Mouse (Mus musculus): ENCODE measurements at regions not wholly inside any gene's neighbourhood (a gene's known extent, or its start where the extent isn't known, plus 50 kb on each side); places are given as distances from the start of the nearest gene placed in this dataset.

DNA sequence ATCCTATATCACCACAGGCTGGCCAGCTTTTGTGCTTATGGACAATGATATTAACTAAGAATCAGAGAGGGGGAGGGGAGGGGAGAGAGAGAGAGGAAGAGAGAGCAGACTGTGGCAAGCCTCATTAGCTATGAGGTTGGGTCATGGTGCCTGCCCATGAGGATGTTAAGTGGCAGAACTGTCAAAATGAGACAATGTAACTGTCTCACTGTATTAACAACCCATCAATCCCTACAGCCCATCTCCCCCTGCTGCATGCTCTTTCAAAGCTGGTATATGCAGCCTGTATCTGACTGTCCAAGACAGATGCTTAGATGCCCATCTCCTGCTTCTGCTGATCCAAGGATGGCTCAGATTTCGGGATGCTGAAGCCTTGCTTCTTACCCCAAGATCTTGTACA is 852.6 kb downstream of the Gm9195 start:
- H3K27me3 ChIP-seq (ENCODE audit: control insufficient read depth, insufficient read depth, low read depth, low read length): no peaks in the 10 kb centered on the region
- H3K4me1 ChIP-seq (ENCODE audit: control insufficient read depth, insufficient read depth, low read length): no peaks in the 10 kb centered on the region
- no peaks in the 10 kb centered on the region for H3K36me3 ChIP-seq (ENCODE audit: control insufficient read depth, insufficient read depth, low read length)
- 83% methylated on average over 1 of the region's 1 CpGs for WGBS
- no peak overlapping the region for H3K4me3 ChIP-seq (ENCODE audit: low read depth, low read length)
- no peaks in the 10 kb centered on the region for H3K9me3 ChIP-seq (replicated peaks; ENCODE audit: control insufficient read depth, low read length, poor library complexity, severe bottlenecking)
- no peak overlapping the region for H3K27ac ChIP-seq (ENCODE audit: low read length)
- H3K9ac ChIP-seq (ENCODE audit: low read depth, low read length): no peak overlapping the region
- no peak overlapping the region for H3K4me2 ChIP-seq (ENCODE audit: low read length)
- no peak for ATAC-seq

DNA sequence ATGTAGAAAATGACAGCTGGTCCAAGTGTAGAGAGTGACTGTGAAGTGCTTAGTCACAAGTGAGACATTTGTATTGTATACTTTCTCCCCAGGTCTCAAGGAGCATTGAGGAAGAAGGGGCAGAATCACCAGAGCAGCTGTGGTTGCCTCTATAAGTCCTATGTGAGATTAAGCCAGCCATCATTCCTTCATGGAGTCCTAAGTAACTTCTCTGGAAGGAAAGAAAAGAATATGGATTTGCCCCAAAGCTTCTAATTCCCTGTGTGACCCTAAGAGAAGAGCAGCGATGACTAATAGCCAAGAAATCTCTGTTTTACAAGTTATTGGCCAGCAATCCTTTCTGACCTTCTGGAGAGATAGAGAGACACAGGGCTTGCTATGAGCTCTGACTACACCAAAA is 856.5 kb downstream of the Gm9195 start:
- H3K4me1 ChIP-seq (ENCODE audit: control insufficient read depth, insufficient read depth, low read length): no peaks in the 10 kb centered on the region
- no peaks in the 10 kb centered on the region for H3K27me3 ChIP-seq (ENCODE audit: control insufficient read depth, insufficient read depth, low read depth, low read length)
- no peak overlapping the region for H3K4me2 ChIP-seq (ENCODE audit: low read length)
- no peak overlapping the region for H3K9ac ChIP-seq (ENCODE audit: low read depth, low read length)
- no peak overlapping the region for H3K4me3 ChIP-seq (ENCODE audit: low read depth, low read length)
- no peaks in the 10 kb centered on the region for H3K9me3 ChIP-seq (replicated peaks; ENCODE audit: control insufficient read depth, low read length, poor library complexity, severe bottlenecking)
- 89% methylated on average over 1 of the region's 1 CpGs for WGBS
- H3K27ac ChIP-seq (ENCODE audit: low read length): no peak overlapping the region
- H3K36me3 ChIP-seq (ENCODE audit: control insufficient read depth, insufficient read depth, low read length): no peaks in the 10 kb centered on the region
- ATAC-seq: no peak

DNA sequence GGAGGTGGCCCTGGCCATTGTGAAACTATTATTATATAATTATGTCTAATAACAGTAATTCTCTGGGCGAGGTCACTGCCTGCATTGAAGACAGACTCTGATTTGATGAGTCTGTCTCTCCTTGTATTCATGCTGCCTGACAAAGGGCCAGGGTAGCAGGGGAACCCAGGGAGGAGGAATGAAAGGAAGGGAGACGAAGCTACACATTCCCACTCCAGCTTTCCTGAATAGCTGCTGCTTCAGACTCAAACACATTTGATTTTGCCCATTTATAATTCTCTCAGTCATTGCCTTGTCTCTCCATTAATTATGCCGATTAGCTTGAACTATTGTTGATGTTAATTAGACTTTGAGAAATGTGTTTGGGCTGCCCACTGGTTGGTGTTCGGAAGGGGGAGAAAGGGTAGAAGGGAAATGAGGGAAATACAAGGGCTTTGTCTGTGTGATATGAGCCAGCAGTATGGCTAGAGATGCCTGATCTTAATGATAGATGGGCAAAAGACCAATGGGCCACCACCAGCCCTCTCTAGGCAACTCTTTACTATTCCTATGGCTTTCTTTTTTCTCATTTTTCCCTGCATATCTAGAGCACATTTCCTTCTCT is 881.8 kb downstream of the Gm9195 start:
- Histone ChIP-seq H3K4me2 (ENCODE audit: low read length) (no peak overlapping the region), H3K9me3 (replicated peaks; ENCODE audit: control insufficient read depth, low read length, poor library complexity, severe bottlenecking) (no peaks in the 10 kb centered on the region), H3K36me3 (ENCODE audit: control insufficient read depth, insufficient read depth, low read length) (no peaks in the 10 kb centered on the region), H3K4me3 (ENCODE audit: low read depth, low read length) (no peak overlapping the region), H3K4me1 (ENCODE audit: control insufficient read depth, insufficient read depth, low read length) (no peaks in the 10 kb centered on the region), H3K27me3 (ENCODE audit: control insufficient read depth, insufficient read depth, low read depth, low read length) (no peaks in the 10 kb centered on the region), H3K9ac (ENCODE audit: low read depth, low read length) (no peak overlapping the region), H3K27ac (ENCODE audit: low read length) (no peak overlapping the region)
- no peak for ATAC-seq
- 69% methylated on average over 4 of the region's 4 CpGs for WGBS

DNA sequence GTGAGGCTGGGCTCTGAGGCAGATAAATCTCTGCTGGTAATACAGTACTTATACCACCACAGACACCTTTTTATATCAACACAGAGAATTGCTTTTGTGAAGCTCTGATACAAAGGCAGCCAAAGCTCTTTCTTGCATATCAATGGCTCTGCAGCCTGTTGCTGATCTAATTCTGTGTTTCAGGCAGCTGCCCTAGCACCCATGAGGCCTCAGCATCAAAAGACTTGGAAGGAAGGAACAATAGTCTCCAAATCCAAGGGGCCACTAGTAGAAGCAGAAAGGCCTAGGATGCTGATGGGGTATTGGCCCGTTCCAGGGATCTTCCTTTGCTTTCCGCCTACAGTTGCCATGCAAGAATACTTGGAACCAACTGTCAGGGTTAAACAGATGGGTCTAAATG is 887.9 kb downstream of the Gm9195 start:
- Histone ChIP-seq H3K36me3 (ENCODE audit: control insufficient read depth, insufficient read depth, low read length) (no peaks in the 10 kb centered on the region), H3K27ac (ENCODE audit: low read length) (no peak overlapping the region), H3K9ac (ENCODE audit: low read depth, low read length) (no peak overlapping the region), H3K4me2 (ENCODE audit: low read length) (no peak overlapping the region), H3K4me1 (ENCODE audit: control insufficient read depth, insufficient read depth, low read length) (peaks cover 2% of the 10 kb centered on the region; the same call in 1 of the 2 replicates), H3K27me3 (ENCODE audit: control insufficient read depth, insufficient read depth, low read depth, low read length) (no peaks in the 10 kb centered on the region), H3K4me3 (ENCODE audit: low read depth, low read length) (no peak overlapping the region), H3K9me3 (replicated peaks; ENCODE audit: control insufficient read depth, low read length, poor library complexity, severe bottlenecking) (no peaks in the 10 kb centered on the region)
- ATAC-seq: no peak
- 30% methylated on average over 2 of the region's 2 CpGs for WGBS

DNA sequence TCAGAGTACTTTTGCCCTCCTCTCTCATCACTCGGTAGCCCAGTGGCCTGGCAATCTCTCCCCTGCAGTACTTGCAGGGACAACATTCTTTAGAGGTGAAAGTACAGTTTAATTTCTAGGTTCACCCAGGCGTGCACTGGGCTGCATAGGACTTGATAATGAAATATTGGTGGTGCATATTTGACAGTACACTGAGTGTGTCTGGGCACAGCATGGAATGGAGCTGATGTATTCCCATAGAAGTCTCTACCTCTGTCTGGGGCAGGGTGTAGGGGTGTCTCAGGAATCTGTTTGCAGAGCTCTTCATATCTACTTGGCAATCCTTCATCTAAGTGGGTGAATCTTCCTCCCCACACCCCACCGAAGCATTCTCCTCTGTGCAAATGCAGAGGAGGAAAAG is 893.8 kb downstream of the Gm9195 start:
- no peaks in the 10 kb centered on the region for H3K36me3 ChIP-seq (ENCODE audit: control insufficient read depth, insufficient read depth, low read length)
- no peaks in the 10 kb centered on the region for H3K27me3 ChIP-seq (ENCODE audit: control insufficient read depth, insufficient read depth, low read depth, low read length)
- no peaks in the 10 kb centered on the region for H3K4me1 ChIP-seq (ENCODE audit: control insufficient read depth, insufficient read depth, low read length)
- H3K27ac ChIP-seq (ENCODE audit: low read length): no peak overlapping the region
- no peak overlapping the region for H3K9ac ChIP-seq (ENCODE audit: low read depth, low read length)
- no peaks in the 10 kb centered on the region for H3K9me3 ChIP-seq (replicated peaks; ENCODE audit: control insufficient read depth, low read length, poor library complexity, severe bottlenecking)
- 79% methylated on average over 3 of the region's 3 CpGs for WGBS
- no peak overlapping the region for H3K4me3 ChIP-seq (ENCODE audit: low read depth, low read length)
- no peak for ATAC-seq
- no peak overlapping the region for H3K4me2 ChIP-seq (ENCODE audit: low read length)

DNA sequence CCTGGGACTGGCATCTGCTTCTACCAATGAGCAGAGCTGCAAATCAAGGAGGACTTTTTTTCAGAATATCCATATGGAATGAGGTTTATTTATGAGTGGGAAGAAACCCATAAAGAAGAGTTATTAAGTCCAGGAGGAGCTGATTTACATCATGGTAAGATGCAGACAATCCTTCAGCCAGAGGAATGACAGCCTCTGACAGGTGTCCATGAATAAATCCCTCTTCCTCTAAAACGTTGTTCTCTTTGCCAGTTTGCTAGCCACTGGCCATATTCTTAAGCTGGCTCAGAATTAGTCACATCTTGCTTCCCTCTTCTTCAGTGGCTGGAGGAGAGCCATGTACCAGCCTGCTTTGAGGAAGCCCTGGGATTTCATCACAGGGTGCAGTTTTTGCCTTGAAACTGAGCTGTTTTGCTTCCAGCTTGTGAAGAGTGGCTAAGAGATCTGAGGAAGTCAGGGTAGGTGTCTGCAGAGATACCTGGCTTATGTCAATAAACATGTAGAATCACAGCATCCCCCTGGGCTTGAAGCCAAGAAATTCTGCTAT is 902.9 kb downstream of the Gm9195 start:
- Histone ChIP-seq H3K4me2 (ENCODE audit: low read length) (no peak overlapping the region), H3K27ac (ENCODE audit: low read length) (no peak overlapping the region), H3K4me1 (ENCODE audit: control insufficient read depth, insufficient read depth, low read length) (no peaks in the 10 kb centered on the region), H3K36me3 (ENCODE audit: control insufficient read depth, insufficient read depth, low read length) (no peaks in the 10 kb centered on the region), H3K4me3 (ENCODE audit: low read depth, low read length) (no peak overlapping the region), H3K9me3 (replicated peaks; ENCODE audit: control insufficient read depth, low read length, poor library complexity, severe bottlenecking) (no peaks in the 10 kb centered on the region), H3K9ac (ENCODE audit: low read depth, low read length) (no peak overlapping the region), H3K27me3 (ENCODE audit: control insufficient read depth, insufficient read depth, low read depth, low read length) (no peaks in the 10 kb centered on the region)
- no peak for ATAC-seq
- 75% methylated on average over 1 of the region's 1 CpGs for whole genome bisulfite sequencing

DNA sequence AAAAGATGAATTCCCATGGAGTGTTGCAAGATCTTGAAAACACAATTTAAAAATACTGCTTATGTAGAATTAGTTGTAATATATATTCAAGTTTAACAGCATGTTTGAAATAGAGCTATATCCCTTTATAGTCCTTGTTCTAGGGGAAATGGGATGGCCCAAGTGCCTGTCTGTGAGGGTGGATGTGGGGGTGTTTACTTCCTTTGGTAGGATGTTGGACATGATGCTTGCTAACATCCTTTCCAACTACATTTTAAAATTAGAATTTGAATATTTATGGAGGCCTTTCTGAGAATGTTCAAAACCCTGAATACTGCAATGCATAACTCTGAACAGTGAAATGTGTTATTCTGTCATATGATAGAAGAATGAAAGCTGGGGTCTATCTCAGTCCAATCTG is 903.6 kb downstream of the Gm9195 start:
- Histone ChIP-seq H3K9me3 (replicated peaks; ENCODE audit: control insufficient read depth, low read length, poor library complexity, severe bottlenecking) (no peaks in the 10 kb centered on the region), H3K36me3 (ENCODE audit: control insufficient read depth, insufficient read depth, low read length) (no peaks in the 10 kb centered on the region), H3K4me1 (ENCODE audit: control insufficient read depth, insufficient read depth, low read length) (no peaks in the 10 kb centered on the region), H3K27ac (ENCODE audit: low read length) (no peak overlapping the region), H3K4me3 (ENCODE audit: low read depth, low read length) (no peak overlapping the region), H3K9ac (ENCODE audit: low read depth, low read length) (no peak overlapping the region), H3K4me2 (ENCODE audit: low read length) (no peak overlapping the region), H3K27me3 (ENCODE audit: control insufficient read depth, insufficient read depth, low read depth, low read length) (no peaks in the 10 kb centered on the region)
- no peak for ATAC-seq

DNA sequence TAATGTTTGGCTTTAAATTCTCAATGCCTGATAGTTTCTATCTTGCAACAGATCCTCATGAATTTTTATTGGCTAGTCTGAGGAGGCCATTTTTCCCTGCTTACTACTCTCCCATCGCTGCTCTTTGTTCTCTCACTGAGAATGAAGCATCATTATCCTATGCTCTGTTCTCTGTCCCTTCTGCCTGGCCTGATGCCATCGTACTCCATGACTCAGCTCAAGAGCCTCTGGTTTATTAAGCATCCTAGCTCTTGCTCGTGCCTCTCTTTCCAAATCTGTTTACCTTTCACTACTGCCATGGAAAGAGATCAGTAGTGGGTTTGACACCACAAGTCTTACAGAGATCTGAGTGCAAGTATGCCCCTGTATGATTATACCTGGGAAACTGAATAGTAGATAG is 926.8 kb downstream of the Gm9195 start:
- Histone ChIP-seq H3K27ac (ENCODE audit: low read length) (no peak overlapping the region), H3K4me1 (ENCODE audit: control insufficient read depth, insufficient read depth, low read length) (no peaks in the 10 kb centered on the region), H3K9ac (ENCODE audit: low read depth, low read length) (no peak overlapping the region), H3K27me3 (ENCODE audit: control insufficient read depth, insufficient read depth, low read depth, low read length) (no peaks in the 10 kb centered on the region; the same call in 1 of the 2 replicates), H3K36me3 (ENCODE audit: control insufficient read depth, insufficient read depth, low read length) (no peaks in the 10 kb centered on the region), H3K4me2 (ENCODE audit: low read length) (no peak overlapping the region), H3K9me3 (replicated peaks; ENCODE audit: control insufficient read depth, low read length, poor library complexity, severe bottlenecking) (no peaks in the 10 kb centered on the region), H3K4me3 (ENCODE audit: low read depth, low read length) (no peak overlapping the region)
- WGBS: 62% methylated on average over 3 of the region's 3 CpGs
- ATAC-seq: no peak

DNA sequence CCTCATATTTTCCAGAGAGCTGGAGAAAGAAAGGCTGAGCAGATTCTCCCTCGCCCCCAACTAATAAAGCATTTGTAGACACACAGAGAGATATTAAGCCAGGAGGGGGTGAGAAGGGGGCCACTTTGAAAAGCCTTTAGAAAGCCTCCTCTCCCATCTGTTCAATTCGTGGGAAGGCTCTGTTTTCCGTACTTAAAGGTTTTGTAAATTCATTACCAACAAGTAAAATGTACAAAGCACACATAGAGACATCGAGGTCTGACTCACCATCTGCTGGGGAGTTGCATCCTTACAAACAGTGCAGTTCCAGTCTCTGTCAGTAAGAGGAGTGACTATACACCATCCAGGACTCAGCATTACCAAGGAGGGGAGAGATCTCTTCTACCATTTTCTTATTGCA is 929.7 kb downstream of the Gm9195 start:
- WGBS: 65% methylated on average over 4 of the region's 4 CpGs
- Histone ChIP-seq H3K9ac (ENCODE audit: low read depth, low read length) (no peak overlapping the region), H3K4me1 (ENCODE audit: control insufficient read depth, insufficient read depth, low read length) (no peaks in the 10 kb centered on the region), H3K36me3 (ENCODE audit: control insufficient read depth, insufficient read depth, low read length) (no peaks in the 10 kb centered on the region), H3K27me3 (ENCODE audit: control insufficient read depth, insufficient read depth, low read depth, low read length) (no peaks in the 10 kb centered on the region; the same call in 1 of the 2 replicates), H3K27ac (ENCODE audit: low read length) (no peak overlapping the region), H3K9me3 (replicated peaks; ENCODE audit: control insufficient read depth, low read length, poor library complexity, severe bottlenecking) (no peaks in the 10 kb centered on the region), H3K4me3 (ENCODE audit: low read depth, low read length) (no peak overlapping the region), H3K4me2 (ENCODE audit: low read length) (no peak overlapping the region)
- no peak for ATAC-seq

All from midbrain, embryonic 16.5 days (tissue).